Mouse (Mus musculus): ENCODE data around the gene Myl10.
"Not testable (repeated sequence)": the region's sequence is repeated elsewhere in the genome, so short reads cannot be mapped to it uniquely, and the experiment has no call there.

Myl10 gene

DNA sequence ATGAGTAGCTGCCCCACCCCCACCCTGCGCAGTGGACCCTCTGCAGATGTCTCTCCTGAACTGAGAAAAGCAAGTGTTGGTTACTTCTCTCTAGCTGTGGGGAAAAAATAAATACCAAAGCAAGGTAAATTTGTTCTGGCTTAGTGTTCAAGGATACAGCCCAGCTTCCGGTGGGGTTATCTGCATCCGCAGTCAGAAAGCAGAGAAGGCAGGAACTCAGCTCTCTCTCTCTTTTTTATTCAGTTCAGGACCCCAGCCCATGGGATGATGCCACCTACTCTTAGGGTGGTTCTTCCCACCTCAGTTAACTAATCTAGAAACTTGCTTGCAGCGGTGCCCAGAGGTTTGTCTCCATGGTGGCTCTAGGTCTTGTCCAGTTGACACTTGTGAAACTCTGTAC lies at the start of gene Myl10:
TSS of gene Myl10 (plus strand) at position 363 of the 400 bp plus-strand sequence.
- DNase-seq (ENCODE audit: low spot score) = no peak

DNA sequence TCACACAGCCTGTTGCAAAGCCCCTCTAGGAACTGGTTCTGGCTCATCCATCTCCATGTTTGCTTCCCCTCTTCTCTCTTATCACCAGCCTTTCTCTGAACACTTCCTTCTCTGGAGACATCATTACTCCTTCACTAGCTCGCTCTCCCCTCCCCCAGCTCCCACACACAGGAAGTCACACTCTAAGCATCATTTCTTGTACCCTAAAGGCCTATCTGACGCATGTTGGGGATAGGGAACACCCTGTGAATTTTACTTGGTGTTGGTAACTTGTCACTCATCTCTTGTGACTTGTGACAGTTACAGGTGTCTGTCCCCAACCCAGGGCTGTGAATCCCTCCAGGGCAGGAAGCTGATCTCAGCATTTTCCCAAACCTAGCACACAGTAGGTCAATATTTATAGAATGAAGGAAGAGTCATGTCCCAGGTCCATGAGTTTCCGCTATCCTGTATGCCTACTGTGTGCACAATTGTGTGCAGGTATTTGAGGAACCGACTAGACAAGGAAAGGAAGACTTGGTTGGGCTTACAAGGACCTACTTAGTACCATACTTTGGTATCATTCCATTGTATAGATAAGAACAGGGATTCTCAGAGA lies 46.1 kb upstream of the Myl10 start:
- no peak for DNase-seq (ENCODE audit: low spot score)

DNA sequence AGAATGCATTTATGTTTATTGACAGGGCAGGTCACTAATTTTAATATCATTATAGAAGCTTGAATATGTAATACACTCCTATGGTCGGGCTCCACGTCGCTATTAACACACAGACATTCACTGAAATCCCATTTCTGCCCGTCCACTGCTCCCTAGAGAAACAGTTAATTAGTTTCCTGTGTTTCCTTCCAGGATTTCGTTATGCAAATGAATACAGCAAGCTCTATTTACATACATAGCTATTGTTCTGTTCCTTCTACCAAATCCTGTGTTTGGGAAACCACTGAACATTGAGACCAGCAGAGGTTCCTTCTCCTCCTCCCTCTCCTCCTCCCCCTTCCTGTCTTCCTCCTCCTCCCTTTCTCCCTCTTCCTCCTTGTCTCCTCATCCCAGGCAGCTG lies 43.9 kb upstream of the Myl10 start:
- no peak for DNase-seq (ENCODE audit: low spot score)

- no peak for DNase-seq (ENCODE audit: low spot score)
These were observed 43.3 kb upstream of the Myl10 start for GRCm38 (mm10) chr5:136649655-136650054.

- DNase-seq (ENCODE audit: low spot score) = no peak
These were observed 38.5 kb upstream of the Myl10 start for GRCm38 (mm10) chr5:136654481-136654880.

DNA sequence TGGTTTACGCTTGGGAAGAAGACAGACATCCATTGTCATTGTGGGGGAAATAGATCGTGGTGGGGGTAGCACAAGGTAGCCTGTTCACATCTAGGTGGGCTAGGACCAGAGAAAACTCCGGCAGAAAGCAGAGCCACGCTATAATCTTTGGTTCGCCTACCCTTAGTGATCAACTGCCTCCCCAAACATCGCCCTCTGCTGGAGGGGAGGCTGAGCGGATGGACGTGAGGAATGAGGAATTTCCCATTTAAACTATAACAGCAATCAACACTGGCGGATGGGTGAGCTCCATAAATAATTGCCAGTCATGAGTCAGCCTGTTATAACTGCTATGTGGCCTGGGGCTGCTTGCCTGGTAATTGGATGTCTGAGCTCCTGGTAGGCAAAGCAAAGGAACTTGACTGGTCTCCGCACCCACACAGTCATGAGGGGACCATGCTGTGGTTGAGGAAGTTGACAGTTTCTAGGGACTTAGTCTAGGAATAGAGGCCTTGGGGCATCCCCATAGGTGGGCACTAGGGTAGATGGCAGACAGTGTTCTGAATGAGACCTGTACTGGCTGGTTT lies 36.0 kb upstream of the Myl10 start:
- DNase-seq (ENCODE audit: low spot score) = no peak

GRCm38 (mm10) chr5:136660721-136661120 lies 32.2 kb upstream of the Myl10 start:
- DNase-seq (ENCODE audit: low spot score) = not testable (repeated sequence)

DNA sequence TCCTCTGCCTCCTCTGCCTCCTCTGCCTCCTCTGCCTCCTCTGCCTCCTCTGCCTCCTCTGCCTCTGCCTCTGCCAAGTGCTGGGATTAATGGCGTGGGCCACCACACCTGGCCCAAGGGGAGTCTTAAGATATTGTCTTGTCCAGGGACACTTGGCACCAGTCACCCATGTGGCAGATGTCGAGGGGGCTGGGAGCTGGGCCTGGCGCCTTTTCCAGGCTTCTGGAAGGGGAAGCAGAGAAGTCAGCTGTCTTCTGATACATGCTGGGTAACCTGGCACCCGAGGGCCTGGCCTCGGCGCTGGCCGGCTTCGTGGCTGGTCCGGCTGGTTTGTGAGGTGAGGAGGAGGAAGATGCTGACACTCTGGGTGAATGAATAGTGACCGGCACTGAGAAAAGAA lies 30.7 kb upstream of the Myl10 start:
- no peak for DNase-seq (ENCODE audit: low spot score)

DNA sequence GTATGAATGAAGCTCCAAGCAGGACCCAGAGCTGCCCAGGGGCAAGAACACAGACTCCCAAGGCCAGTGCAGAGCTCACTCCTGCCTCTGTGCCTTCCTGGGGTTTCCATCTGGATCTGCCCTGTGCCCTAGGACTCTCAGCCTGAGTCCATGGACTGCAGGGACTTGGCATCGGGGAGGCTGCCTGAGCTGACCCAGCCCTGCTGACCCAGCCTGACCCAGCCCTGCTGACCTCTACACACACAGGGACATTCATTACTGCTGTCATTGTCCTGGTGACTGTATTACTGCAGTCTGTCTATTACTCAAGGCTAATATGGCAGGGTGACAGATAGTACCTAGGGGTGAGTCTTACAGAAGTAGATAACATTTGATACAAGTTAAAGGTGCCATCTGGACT lies 30.1 kb upstream of the Myl10 start:
- no peak for DNase-seq (ENCODE audit: low spot score)

- peak; percentile 8 for DNase-seq (ENCODE audit: low spot score)
These were observed 28.4 kb upstream of the Myl10 start for GRCm38 (mm10) chr5:136664497-136664896.

- no peak for DNase-seq (ENCODE audit: low spot score)
These were observed 16.5 kb upstream of the Myl10 start for GRCm38 (mm10) chr5:136676315-136677030.

DNA sequence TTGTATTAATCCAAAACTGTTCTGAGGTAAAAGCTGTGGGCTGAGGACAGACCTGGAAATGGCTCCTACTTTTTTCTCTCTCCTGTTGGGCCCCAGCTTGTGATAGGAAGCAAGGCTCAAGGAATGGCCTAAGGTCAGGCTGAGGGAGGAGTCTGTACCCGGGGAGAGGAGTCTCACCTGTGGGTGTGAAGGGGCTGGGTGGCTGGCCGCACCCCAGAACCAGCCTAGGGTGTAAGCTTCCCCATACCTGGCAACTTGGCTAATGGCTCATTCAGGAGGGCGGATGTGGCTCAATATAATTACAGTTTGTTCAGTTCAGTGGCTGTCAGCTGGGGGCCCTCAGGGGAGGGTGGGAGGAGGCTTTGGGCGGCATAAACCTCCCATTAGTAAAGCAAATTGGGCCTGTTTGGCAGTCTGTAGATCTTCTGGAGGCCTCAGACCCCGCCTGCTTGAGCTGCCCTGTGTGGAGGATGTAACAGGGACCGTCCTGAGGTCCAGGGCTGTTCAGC lies 14.1 kb upstream of the Myl10 start:
- no peak for DNase-seq (ENCODE audit: low spot score)

DNA sequence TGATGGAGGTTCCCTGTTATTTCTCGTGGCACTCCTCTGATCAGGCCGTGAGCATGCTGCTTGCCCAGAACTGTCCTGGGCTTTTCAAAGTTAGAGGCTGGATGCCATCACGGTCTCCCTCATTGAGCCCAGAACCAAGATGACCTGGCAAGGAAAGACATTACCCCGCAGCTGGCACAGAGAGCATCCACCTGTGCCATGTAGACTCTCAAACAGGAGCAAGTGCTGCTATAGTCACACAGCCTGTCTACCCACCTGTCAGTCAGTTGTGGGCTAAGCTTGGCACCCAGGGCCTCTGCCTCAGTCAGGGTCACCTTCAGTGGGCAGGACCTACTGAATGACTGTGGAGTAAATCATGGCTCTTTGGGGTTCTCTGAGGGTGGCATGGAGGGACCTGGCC lies 6.6 kb upstream of the Myl10 start:
- no peak for DNase-seq (ENCODE audit: low spot score)

DNA sequence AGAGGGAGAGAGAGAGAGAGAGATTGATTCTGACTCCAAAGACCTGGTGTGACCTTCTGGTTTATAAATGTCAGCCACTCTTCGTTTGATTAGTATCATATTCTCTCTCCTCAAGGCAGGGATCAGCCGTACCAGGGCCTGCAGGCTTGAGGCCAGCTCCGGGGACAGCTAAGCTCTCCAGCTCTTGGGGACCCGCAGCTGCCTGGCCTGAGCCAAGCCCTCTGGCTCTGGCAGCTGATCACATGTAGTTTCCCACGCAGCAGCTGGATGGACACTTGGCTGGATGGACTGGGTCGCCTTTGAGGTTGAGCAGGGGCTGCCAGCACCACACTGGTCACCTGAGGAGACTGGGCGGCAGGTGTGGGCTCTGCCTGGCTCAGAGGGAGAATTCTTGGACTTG lies 5.4 kb upstream of the Myl10 start:
- DNase-seq (ENCODE audit: low spot score) = no peak

DNA sequence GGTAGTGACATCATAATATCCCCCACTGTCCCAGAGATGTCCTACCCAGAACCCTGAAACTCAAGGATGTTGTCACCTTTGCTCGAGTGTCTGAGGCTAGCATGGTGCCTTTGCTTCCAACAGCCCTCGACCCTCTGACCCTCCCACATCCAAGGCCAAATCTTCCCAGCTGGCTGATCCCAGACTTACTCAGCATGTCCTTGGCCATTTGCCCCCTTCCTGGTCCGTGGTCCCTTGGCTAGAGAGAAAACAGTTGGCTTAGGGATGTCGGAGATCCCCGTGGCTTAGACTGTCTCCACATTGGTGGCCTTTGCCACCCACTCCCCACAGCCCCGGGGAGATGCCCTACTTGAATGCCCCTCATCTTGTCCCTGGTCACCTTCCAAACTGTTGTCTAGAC lies 4.1 kb upstream of the Myl10 start:
- DNase-seq (ENCODE audit: low spot score) = no peak

GRCm38 (mm10) chr5:136691170-136691569 lies 1.8 kb upstream of the Myl10 start:
- no peak for DNase-seq (ENCODE audit: low spot score)

- no peak for DNase-seq (ENCODE audit: low spot score)
These were observed 472 bp downstream of the Myl10 start for GRCm38 (mm10) chr5:136693418-136693817.

DNA sequence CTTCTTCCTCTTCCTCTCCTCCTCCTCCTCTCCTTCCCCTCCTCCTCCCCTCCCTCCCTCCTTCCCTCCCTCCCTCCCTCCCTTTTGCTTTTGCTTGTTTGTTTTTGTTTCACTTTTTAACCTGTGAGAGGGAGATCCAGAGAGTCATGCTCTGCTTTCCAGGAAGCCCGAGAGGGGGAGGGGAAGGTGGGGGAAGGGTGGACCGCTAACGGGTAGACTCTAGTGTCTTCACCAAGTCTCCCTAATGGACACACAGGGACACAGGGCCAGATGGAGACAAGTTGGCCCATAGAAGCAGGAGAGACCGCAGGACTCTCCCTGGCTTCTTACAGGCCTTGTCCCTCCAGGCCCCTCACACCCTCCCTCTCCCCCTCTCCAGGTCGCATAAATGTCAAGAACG lies 2.0 kb downstream of the Myl10 start:
- DNase-seq (ENCODE audit: low spot score) = no peak

DNA sequence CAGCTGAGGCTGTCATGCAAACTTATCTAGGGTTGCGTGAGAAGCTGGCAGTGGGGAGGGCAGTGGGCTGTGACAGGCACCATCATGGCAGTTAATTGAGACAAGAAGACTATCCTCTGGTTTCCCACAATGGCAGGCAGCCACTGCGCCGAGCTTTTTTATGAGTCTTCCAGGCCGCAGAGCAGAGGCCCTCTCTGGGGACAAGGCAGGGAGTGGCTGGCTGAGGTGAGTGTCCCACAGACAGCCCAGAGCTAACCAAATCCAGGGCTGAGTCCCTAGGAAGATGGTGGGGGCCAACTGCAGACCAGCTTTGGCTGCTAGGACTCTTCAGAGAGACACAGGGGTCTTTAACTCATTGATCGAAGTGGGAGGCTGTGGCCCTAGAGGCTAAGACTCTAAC lies 3.6 kb downstream of the Myl10 start:
- DNase-seq (ENCODE audit: low spot score) = no peak

DNA sequence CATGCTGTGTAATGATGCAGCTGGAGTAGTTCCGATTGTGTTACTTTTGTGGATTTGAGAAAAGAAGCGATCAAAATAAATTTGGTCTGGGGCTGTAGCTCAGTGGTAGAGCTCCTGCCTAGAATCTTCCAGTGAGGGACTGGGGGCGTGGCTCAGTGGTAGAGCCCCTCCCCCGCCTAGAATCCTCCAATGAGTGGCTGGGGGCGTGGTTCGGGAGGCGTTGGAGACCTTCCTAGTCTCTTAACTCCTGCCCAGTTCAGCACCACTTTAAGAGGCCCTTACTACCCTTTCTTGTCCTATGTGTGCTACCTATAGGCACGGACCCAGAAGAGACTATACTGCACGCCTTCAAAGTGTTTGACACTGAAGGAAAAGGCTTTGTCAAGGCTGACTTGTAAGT lies 4.7 kb downstream of the Myl10 start:
- no peak for DNase-seq (ENCODE audit: low spot score)

- no peak for DNase-seq (ENCODE audit: low spot score)
These were observed 9.3 kb downstream of the Myl10 start for GRCm38 (mm10) chr5:136702159-136702725.

DNA sequence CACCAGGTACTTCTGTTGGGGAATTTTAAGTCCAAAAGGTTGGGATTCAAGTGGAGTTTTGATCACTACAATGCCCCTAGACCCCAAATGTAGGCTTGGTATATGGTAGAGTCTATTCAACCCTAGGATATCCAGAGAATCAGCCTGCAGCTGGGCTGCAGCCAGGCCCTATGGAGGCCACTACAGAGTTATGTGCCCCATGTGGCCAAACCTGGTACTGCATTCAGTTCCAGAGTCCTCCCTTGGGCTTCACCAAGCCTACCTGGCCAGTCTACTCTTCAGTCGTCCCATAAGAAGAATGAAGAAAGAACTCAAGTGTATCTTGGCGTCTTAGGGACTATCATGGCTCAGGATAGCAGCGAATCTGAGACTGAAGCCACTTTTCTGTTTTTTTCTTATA lies 10.8 kb downstream of the Myl10 start:
- peak; percentile 17 for DNase-seq (ENCODE audit: low spot score)

DNA sequence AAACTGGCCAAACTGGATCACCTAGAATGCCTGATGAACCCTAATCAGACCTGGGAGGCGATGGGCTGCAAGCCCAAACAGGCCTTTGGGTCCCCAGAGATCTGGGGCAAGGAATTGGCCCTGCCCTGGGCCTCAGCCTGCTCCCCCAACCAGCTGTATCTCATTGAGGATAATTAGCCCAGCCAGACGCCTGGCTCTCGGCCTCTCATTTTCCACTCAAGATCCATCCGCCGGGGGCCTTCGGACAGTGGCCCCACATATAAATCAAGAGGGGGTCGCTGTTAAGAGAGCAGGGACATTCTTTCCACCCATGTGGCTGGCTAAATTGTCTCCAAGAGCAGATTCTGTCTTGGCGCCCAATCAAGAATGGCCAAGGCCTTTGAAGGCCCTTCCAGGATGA lies 11.2 kb downstream of the Myl10 start:
- DNase-seq (ENCODE audit: low spot score) = no peak
